Mouse (Mus musculus): Measurements from ENCODE around the gene C8g.

C8g gene

GRCm38 (mm10) chr2:25465816-25466635 lies 35.5 kb downstream of the C8g start:
- DNase-seq, result no peak

GRCm38 (mm10) chr2:25465256-25465655 lies 36.3 kb downstream of the C8g start:
- no peak for DNase-seq

GRCm38 (mm10) chr2:25463630-25464029 lies 37.9 kb downstream of the C8g start:
- no peak for DNase-seq

GRCm38 (mm10) chr2:25461407-25461806 lies 40.1 kb downstream of the C8g start:
- DNase-seq, result no peak

- DNase-seq, result peak; percentile 92
These were observed 40.8 kb downstream of the C8g start, which contains the start of gene Paxx for GRCm38 (mm10) chr2:25460551-25461309. TSS of gene Paxx (minus strand) at chr2:25461094.

- no peak for DNase-seq
These were observed 41.4 kb downstream of the C8g start for GRCm38 (mm10) chr2:25460135-25460534.

GRCm38 (mm10) chr2:25458911-25459310 lies 42.6 kb downstream of the C8g start:
- peak; percentile 75 for DNase-seq

GRCm38 (mm10) chr2:25457022-25457896 lies 44.3 kb downstream of the C8g start:
- DNase-seq, result peak; percentile 75

- DNase-seq, result peak; percentile 67
These were observed 45.1 kb downstream of the C8g start, which contains the start of gene Clic3 for GRCm38 (mm10) chr2:25456205-25456953. TSS of gene Clic3 (plus strand) at chr2:25456838.

GRCm38 (mm10) chr2:25452951-25453350 lies 48.6 kb downstream of the C8g start:
- DNase-seq, result no peak

GRCm38 (mm10) chr2:25450853-25451647 lies 50.5 kb downstream of the C8g start:
- DNase-seq, result no peak

Data from lung, postnatal 14 days (tissue).